Mouse (Mus musculus): ENCODE results near the gene Plcxd3. TPM values are rescaled to one million over a fixed set of nuclear protein-coding genes. Genes with fewer than 3 reads are reported as not detected.
"Not testable (repeated sequence)": the region's sequence is repeated elsewhere in the genome, so short reads cannot be mapped to it uniquely, and the experiment has no call there.

Gene Plcxd3
- polyA plus RNA-seq, 1 experiment from 2014 or later = 3.3 TPM

GRCm38 (mm10) chr15:4599331-4599730 lies 224.0 kb downstream of the Plcxd3 start:
- H3K27me3 ChIP-seq (ENCODE audit: low read depth, poor library complexity, severe bottlenecking); H3K4me3 ChIP-seq; DNase-seq (ENCODE audit: low spot score); H3K27ac ChIP-seq; H3K4me1 ChIP-seq; H3K9me3 ChIP-seq (replicated peaks); H3K36me3 ChIP-seq: not testable (repeated sequence)
- WGBS = 88% methylated on average over 8 of the region's 8 CpGs

GRCm38 (mm10) chr15:4605630-4606029 lies 230.3 kb downstream of the Plcxd3 start:
- DNase-seq (ENCODE audit: low spot score) = no peak
- Histone ChIP-seq H3K27me3 (ENCODE audit: low read depth, poor library complexity, severe bottlenecking) (no peaks in the 10 kb centered on the region), H3K4me3 (no peak overlapping the region), H3K9me3 (replicated peaks) (no peaks in the 10 kb centered on the region), H3K4me1 (no peaks in the 10 kb centered on the region), H3K36me3 (no peaks in the 10 kb centered on the region), H3K27ac (no peak overlapping the region)
- 89% methylated on average over 6 of the region's 6 CpGs for WGBS
